Mouse (Mus musculus): ENCODE measurements around the gene Rxylt1. TPM values are rescaled to one million over a fixed set of nuclear protein-coding genes. Genes with fewer than 3 reads are reported as not detected.

The Rxylt1 gene
- polyA plus RNA-seq, 1 experiment from 2014 or later, result 28.1 TPM

DNA sequence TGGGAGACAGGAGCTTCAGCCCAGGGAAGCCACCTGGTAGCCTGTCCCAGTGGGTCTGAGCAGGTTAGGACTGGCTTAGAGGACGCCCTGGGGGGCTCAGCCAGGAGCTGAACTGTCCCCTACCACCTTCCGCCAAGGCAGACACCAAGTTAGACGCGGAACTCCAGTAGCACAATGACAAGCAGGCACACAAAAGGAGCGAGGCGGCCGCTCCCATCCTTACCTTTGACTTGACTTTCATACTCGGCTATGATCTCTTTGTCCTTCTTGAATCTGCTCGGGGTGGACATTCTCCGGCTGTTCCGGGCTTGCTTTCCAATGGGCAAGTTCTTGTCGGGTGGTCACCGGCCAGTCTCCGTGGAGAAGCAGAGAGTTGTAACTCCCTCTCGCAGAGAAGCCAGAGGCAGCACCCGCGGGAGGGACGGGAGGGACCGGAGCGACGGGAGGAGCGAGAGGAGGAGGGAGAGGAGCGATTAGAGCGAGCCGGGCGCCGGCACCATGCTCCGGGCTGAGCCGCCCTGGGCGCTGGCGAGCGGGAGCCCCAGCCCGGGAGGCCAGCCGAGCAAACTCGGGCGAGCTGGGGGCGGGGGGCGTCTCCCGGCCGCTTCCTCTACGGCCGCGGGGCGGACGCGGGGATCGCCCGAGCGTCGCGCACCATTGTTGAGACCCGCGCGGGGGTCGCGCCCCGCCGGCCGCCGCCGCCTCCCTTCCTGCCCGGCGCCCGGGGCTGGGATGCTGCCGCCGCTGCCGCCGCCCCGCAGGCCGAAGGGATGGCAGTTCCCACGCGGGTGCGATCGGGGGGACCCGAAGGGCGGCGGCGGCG, 50.1 kb downstream of the Rxylt1 start, which contains the start of gene Srgap1:
Gene Srgap1 (minus strand): TSS at position 412 of the 823 bp plus-strand sequence.
- WGBS (ENCODE audit: insufficient replicate concordance), result 0% methylated on average over 45 of the region's 79 CpGs
- Histone ChIP-seq H3K4me1 (ENCODE audit: insufficient read depth) (0 out of 2 replicates have a peak, but pooled peaks cover 2% of the 10 kb centered on the region), H3K27ac (ENCODE audit: low read depth) (no peak within 1 kb of the TSS), H3K4me3 (ENCODE audit: low read depth, low read length) (peak within 1 kb of the TSS; percentile 63), H3K36me3 (replicated peaks; ENCODE audit: insufficient read depth, low read length) (no peaks in the 10 kb centered on the region), H3K27me3 (ENCODE audit: insufficient read depth, low read length) (peaks cover 11% of the 10 kb centered on the region), H3K4me2 (ENCODE audit: low read depth, low read length) (peak within 1 kb of the TSS; percentile 86), H3K9me3 (ENCODE audit: low read length) (no peaks in the 10 kb centered on the region), H3K9ac (replicated peaks) (peak within 1 kb of the TSS; percentile 63)
- DNase-seq, result peak; percentile 51
- ATAC-seq, result peak; percentile 71
- TF ChIP-seq EP300 (IDR thresholded peaks at IDR 0.05; ENCODE audit: low read depth) (no peak), CTCF (IDR thresholded peaks at IDR 0.05; ENCODE audit: low read depth) (no peak)

- TF ChIP-seq EP300 (IDR thresholded peaks at IDR 0.05; ENCODE audit: low read depth), result no peak
- TF ChIP-seq CTCF (IDR thresholded peaks at IDR 0.05; ENCODE audit: low read depth), result no peak
- no peak for ATAC-seq
- no peaks in the 10 kb centered on the region for H3K9me3 ChIP-seq (ENCODE audit: low read length)
- H3K4me2 ChIP-seq (ENCODE audit: low read depth, low read length), result peak overlapping the region; percentile 86
- H3K9ac ChIP-seq (replicated peaks), result peak overlapping the region; percentile 63
- H3K27ac ChIP-seq (ENCODE audit: low read depth), result no peak overlapping the region
- H3K4me1 ChIP-seq (ENCODE audit: insufficient read depth), result 0 out of 2 replicates have a peak, but pooled peaks cover 2% of the 10 kb centered on the region
- peaks cover 11% of the 10 kb centered on the region for H3K27me3 ChIP-seq (ENCODE audit: insufficient read depth, low read length)
- no peaks in the 10 kb centered on the region for H3K36me3 ChIP-seq (replicated peaks; ENCODE audit: insufficient read depth, low read length)
- 4% methylated on average over 13 of the region's 13 CpGs for WGBS (ENCODE audit: insufficient replicate concordance)
- DNase-seq, result no peak
- peak overlapping the region; percentile 63 for H3K4me3 ChIP-seq (ENCODE audit: low read depth, low read length)
Measured at GRCm38 (mm10) chr10:122046511-122046903, 50.7 kb downstream of the Rxylt1 start.

GRCm38 (mm10) chr10:122045946-122046345, 51.2 kb downstream of the Rxylt1 start:
- no peak for TF ChIP-seq EP300 (IDR thresholded peaks at IDR 0.05; ENCODE audit: low read depth)
- no peak for TF ChIP-seq CTCF (IDR thresholded peaks at IDR 0.05; ENCODE audit: low read depth)
- H3K9ac ChIP-seq (replicated peaks), result no peak overlapping the region
- ATAC-seq, result no peak
- H3K27ac ChIP-seq (ENCODE audit: low read depth), result no peak overlapping the region
- peaks cover 11% of the 10 kb centered on the region for H3K27me3 ChIP-seq (ENCODE audit: insufficient read depth, low read length)
- H3K4me2 ChIP-seq (ENCODE audit: low read depth, low read length), result peak overlapping the region; percentile 86
- no peaks in the 10 kb centered on the region for H3K9me3 ChIP-seq (ENCODE audit: low read length)
- H3K4me1 ChIP-seq (ENCODE audit: insufficient read depth), result 0 out of 2 replicates have a peak, but pooled peaks cover 2% of the 10 kb centered on the region
- no peaks in the 10 kb centered on the region for H3K36me3 ChIP-seq (replicated peaks; ENCODE audit: insufficient read depth, low read length)
- DNase-seq, result no peak
- 0 out of 2 replicates have a peak overlapping the region, but pooled peaks have one; percentile 63 for H3K4me3 ChIP-seq (ENCODE audit: low read depth, low read length)
- 36% methylated on average over 9 of the region's 9 CpGs for WGBS (ENCODE audit: insufficient replicate concordance)

DNA sequence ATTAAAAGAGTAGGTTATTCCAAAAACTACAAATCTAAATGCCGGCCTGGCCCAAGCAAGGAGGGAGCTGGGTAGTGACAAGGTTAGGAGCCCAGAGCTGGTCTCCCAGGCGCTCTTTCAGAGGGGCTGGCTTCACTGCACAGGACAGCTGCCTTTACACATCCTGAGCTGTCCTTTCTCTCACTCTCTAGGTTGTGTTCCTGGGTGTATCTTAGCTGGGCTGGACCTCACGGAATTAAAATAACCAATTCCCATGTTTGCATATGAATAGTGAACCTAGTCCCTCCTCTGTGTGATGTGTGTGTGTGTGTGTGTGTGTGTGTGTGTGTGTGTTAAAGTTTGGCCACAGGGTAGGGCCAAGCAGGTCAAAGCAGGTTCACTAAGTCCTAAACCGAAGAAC, 52.2 kb downstream of the Rxylt1 start:
- no peak overlapping the region for H3K4me3 ChIP-seq (ENCODE audit: low read depth, low read length)
- DNase-seq (no peak), ATAC-seq (no peak)
- H3K4me2 ChIP-seq (ENCODE audit: low read depth, low read length), result no peak overlapping the region
- H3K27me3 ChIP-seq (ENCODE audit: insufficient read depth, low read length), result peaks cover 11% of the 10 kb centered on the region
- H3K36me3 ChIP-seq (replicated peaks; ENCODE audit: insufficient read depth, low read length), result no peaks in the 10 kb centered on the region
- 68% methylated on average over 4 of the region's 4 CpGs for WGBS (ENCODE audit: insufficient replicate concordance)
- no peaks in the 10 kb centered on the region for H3K9me3 ChIP-seq (ENCODE audit: low read length)
- no peak overlapping the region for H3K9ac ChIP-seq (replicated peaks)
- no peak overlapping the region for H3K27ac ChIP-seq (ENCODE audit: low read depth)
- 0 out of 2 replicates have a peak, but pooled peaks cover 2% of the 10 kb centered on the region for H3K4me1 ChIP-seq (ENCODE audit: insufficient read depth)
- no peak for TF ChIP-seq EP300 (IDR thresholded peaks at IDR 0.05; ENCODE audit: low read depth)
- no peak for TF ChIP-seq CTCF (IDR thresholded peaks at IDR 0.05; ENCODE audit: low read depth)

DNA sequence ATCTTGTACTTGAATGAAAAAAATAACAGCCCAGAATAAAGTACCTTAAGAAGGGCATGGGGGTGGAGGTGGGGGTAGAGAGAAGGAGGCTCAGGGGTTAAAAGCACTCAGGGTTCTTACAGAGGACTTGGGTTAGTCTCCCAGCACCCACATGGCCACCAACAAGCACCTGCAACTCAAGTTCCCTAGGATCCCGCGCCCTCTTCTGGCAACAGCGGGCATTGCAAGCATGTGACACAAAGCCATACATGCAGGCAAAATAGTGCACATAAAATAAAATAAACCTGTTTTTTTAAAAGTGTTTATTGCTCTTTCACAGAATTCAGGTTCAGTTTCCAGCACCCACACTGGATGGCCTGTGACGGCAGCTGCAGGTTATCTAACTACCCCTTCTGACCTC, 56.8 kb downstream of the Rxylt1 start:
- WGBS (ENCODE audit: insufficient replicate concordance), result 40% methylated on average over 4 of the region's 4 CpGs
- no peaks in the 10 kb centered on the region for H3K9me3 ChIP-seq (ENCODE audit: low read length)
- no peak overlapping the region for H3K4me3 ChIP-seq (ENCODE audit: low read depth, low read length)
- H3K36me3 ChIP-seq (replicated peaks; ENCODE audit: insufficient read depth, low read length), result no peaks in the 10 kb centered on the region
- no peaks in the 10 kb centered on the region for H3K27me3 ChIP-seq (ENCODE audit: insufficient read depth, low read length)
- H3K9ac ChIP-seq (replicated peaks), result no peak overlapping the region
- no peaks in the 10 kb centered on the region for H3K4me1 ChIP-seq (ENCODE audit: insufficient read depth)
- H3K27ac ChIP-seq (ENCODE audit: low read depth), result no peak overlapping the region
- TF ChIP-seq EP300 (IDR thresholded peaks at IDR 0.05; ENCODE audit: low read depth) (no peak), CTCF (IDR thresholded peaks at IDR 0.05; ENCODE audit: low read depth) (peak; percentile 69)
- no peak overlapping the region for H3K4me2 ChIP-seq (ENCODE audit: low read depth, low read length)
- ATAC-seq (no peak), DNase-seq (peak; percentile 54)

DNA sequence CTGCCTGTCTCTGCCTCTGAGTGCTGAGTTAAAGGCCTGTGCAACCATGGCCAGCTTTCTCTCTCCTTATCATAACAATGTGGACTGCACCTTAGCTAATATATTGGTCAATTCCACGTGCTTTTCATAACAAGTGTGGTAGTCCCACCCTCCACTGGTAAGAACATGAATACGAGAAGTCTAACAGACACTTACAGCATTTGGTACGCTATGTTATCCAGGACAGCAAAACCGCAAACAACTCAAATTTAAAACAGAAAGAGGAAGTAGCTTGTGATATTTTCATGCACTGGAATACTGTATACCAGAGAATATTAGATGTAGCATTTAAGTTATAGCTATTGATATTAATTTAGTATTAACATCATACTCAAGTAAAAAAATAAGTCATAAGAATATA, 57.6 kb downstream of the Rxylt1 start:
- Histone ChIP-seq H3K36me3 (replicated peaks; ENCODE audit: insufficient read depth, low read length) (no peaks in the 10 kb centered on the region), H3K27me3 (ENCODE audit: insufficient read depth, low read length) (no peaks in the 10 kb centered on the region), H3K27ac (ENCODE audit: low read depth) (no peak overlapping the region), H3K4me3 (ENCODE audit: low read depth, low read length) (no peak overlapping the region), H3K4me1 (ENCODE audit: insufficient read depth) (no peaks in the 10 kb centered on the region), H3K4me2 (ENCODE audit: low read depth, low read length) (no peak overlapping the region), H3K9me3 (ENCODE audit: low read length) (no peaks in the 10 kb centered on the region), H3K9ac (replicated peaks) (no peak overlapping the region)
- ATAC-seq (no peak), DNase-seq (no peak)
- 66% methylated on average over 4 of the region's 4 CpGs for WGBS (ENCODE audit: insufficient replicate concordance)
- TF ChIP-seq CTCF (IDR thresholded peaks at IDR 0.05; ENCODE audit: low read depth) (no peak), EP300 (IDR thresholded peaks at IDR 0.05; ENCODE audit: low read depth) (no peak)
